Mouse (Mus musculus): ENCODE data around the gene Hba-a1. TPM values are rescaled to one million over a fixed set of nuclear protein-coding genes. Genes with fewer than 3 reads are reported as not detected.
"Not testable (repeated sequence)": the region's sequence is repeated elsewhere in the genome, so short reads cannot be mapped to it uniquely, and the experiment has no call there.

Hba-a1 gene
- polyA plus RNA-seq (2015; fragmentation: Nextera tagmentation; extraction: Ambion mirVana), result 2,663 and 3,254 TPM in 2 replicates

DNA sequence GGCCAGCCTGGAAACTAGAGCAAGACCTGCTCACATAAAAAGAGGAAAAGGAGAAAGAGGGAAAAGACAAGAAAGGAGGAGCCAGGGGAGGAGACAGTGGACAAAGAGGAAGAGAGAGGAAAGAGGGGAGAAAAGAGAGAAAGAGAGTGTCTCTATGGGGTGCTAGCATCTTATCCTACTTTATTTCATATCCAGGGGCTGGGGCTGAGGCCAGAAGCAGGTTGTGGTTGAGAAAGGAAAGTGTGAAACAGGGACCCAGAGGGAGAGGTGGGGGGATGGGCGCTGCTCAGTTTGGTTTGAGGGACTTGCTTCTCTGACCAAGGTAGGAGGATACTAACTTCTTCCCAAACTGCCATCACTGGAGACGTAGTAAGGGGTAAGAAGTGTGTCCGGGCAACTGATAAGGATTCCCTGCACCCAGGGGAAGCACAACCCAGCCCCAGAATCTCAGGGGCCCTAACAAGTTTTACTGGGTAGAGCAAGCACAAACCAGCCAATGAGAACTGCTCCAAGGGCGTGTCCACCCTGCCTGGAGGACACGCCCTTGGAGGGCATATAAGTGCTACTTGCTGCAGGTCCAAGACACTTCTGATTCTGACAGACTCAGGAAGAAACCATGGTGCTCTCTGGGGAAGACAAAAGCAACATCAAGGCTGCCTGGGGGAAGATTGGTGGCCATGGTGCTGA, at the start of gene Hba-a1:
Gene Hba-a1 (plus strand): TSS at position 421 of the 687 bp plus-strand sequence.
- WGBS, result 83% methylated on average over 1 of the region's 5 CpGs
- not testable (repeated sequence) for H3K4me2 ChIP-seq; ATAC-seq (ENCODE audit: low FRiP score, low read depth)

DNA sequence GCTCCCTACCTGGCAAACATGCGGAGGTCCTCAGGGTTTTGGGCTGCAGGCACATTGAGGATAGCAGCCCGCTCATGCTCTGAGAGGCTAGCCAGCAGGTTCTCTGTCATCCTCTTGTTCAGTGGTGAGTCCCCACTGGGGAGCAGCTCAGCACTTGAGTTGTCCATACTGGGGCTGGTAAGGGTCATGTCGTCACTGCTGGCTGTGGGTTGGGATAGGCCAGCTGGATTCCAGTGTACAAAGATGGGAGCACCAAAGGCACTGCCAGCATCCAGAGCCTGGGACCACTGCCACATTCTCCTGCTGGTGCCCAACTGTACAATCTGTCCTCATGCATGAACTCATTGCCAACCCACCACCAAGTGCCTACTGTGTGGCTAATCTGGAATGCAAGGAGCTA, 49.4 kb upstream of the Hba-a1 start:
- no peak overlapping the region for H3K4me2 ChIP-seq
- no peak overlapping the region for H3K27ac ChIP-seq (replicated peaks)
- no peak overlapping the region for H3K4me3 ChIP-seq
- 0 out of 2 replicates have a peak, but pooled peaks have one; percentile 10 for ATAC-seq (ENCODE audit: low FRiP score, low read depth)
- H3K27me3 ChIP-seq, result no peaks in the 10 kb centered on the region
- WGBS, result 82% methylated on average over 3 of the region's 3 CpGs
- peaks cover 21% of the 10 kb centered on the region for H3K36me3 ChIP-seq
- H3K9ac ChIP-seq, result no peak overlapping the region
- H3K9me3 ChIP-seq, result no peaks in the 10 kb centered on the region
- peaks cover 48% of the 10 kb centered on the region for H3K4me1 ChIP-seq (replicated peaks)

More for the DNA sequence above, at the start of gene Hba-a1:
- H3K9ac ChIP-seq; H3K27me3 ChIP-seq; H3K36me3 ChIP-seq; H3K4me1 ChIP-seq (replicated peaks); H3K4me3 ChIP-seq; H3K27ac ChIP-seq (replicated peaks); H3K9me3 ChIP-seq: not testable (repeated sequence)

DNA sequence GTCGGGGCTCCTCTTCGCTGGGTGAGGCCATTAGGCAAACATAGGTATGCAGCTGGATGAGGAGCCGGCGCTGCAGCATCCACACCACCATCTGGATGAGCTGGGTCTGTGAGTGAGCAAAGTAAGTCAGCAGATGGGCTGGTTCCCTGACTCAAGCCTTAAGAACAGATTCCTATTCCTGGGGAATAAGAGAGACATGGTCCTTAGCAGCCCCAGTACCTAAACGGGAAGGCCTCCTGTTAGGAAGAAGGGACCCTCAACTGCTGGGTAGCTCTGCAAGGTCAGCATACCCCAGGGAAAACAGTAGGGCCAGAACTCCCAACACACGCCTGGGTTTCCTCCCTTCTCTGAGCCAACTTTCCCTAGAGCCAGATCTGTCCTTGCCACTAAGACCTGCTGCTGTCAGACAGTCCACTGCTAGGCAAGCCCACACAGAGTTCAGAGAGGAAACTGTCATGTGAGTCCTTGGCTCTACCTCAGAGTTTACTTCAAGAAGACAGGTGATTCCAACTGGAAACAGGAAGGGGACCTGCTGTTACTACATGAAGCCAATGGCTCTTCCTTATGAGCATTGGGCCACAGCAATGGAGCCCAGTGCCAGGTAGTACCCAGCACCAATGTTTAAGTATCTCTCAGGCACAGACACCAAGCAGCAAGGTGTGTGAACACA, 48.4 kb upstream of the Hba-a1 start:
- H3K27me3 ChIP-seq, result no peaks in the 10 kb centered on the region
- H3K4me1 ChIP-seq (replicated peaks), result peaks cover 48% of the 10 kb centered on the region
- H3K4me3 ChIP-seq, result no peak overlapping the region
- ATAC-seq (ENCODE audit: low FRiP score, low read depth), result no peak
- peak overlapping the region; percentile 78 for H3K27ac ChIP-seq (replicated peaks)
- no peaks in the 10 kb centered on the region for H3K9me3 ChIP-seq
- 84% methylated on average over 6 of the region's 6 CpGs for WGBS
- H3K9ac ChIP-seq, result no peak overlapping the region
- no peak overlapping the region for H3K4me2 ChIP-seq
- peaks cover 17% of the 10 kb centered on the region for H3K36me3 ChIP-seq

DNA sequence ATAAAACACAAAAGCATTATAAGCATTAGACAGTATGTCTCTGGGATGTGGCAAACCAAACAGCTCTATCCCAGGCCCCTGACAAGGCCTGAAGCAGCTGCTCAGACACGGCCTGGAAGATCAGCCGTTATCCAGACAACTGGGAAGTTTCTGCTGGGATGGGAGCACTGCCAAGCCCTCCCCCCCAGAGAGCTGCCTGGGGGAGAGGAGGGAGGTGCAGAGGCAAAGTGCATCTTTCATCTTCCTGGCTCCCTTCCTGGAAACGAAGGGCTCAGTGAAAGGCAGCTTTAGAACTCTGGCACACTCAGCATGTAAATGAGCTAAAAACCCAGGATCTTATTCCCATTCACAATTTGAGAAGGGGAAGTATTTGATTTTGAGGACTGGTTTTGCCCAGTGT, 47.7 kb upstream of the Hba-a1 start:
- Histone ChIP-seq H3K27me3 (no peaks in the 10 kb centered on the region), H3K27ac (replicated peaks) (peak overlapping the region; percentile 78), H3K9ac (no peak overlapping the region), H3K4me2 (no peak overlapping the region), H3K4me1 (replicated peaks) (peaks cover 48% of the 10 kb centered on the region), H3K36me3 (peaks cover 15% of the 10 kb centered on the region), H3K9me3 (no peaks in the 10 kb centered on the region), H3K4me3 (no peak overlapping the region)
- 24% methylated on average over 3 of the region's 3 CpGs for WGBS
- peak; percentile 57; the same call in 1 of the 2 replicates for ATAC-seq (ENCODE audit: low FRiP score, low read depth)

DNA sequence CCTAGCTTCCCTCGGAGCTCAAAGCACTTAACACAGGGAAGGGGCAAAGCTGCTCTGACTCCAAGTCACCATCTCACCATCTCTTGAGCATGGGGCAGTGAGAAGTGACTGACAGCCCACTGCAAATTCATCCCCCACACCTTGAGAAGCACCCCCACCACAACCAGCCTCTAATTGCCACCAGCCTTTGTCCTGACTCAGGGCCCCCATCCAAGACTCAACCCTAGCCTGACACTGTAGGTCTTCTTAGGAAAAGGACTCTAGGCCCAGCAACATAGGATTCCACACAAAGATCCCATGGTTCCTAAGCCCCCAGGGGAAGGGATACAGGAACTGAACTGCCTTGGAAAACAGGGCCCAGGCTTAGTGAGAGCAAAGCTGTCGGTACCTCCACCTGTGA, 47.2 kb upstream of the Hba-a1 start:
- H3K4me3 ChIP-seq, result no peak overlapping the region
- H3K4me1 ChIP-seq (replicated peaks), result peaks cover 48% of the 10 kb centered on the region
- ATAC-seq (ENCODE audit: low FRiP score, low read depth), result 0 out of 2 replicates have a peak, but pooled peaks have one; percentile 9
- no peak overlapping the region for H3K4me2 ChIP-seq
- H3K27me3 ChIP-seq, result no peaks in the 10 kb centered on the region
- peak overlapping the region; percentile 78 for H3K27ac ChIP-seq (replicated peaks)
- no peaks in the 10 kb centered on the region for H3K9me3 ChIP-seq
- H3K9ac ChIP-seq, result no peak overlapping the region
- WGBS, result 45% methylated on average over 2 of the region's 2 CpGs
- peaks cover 19% of the 10 kb centered on the region for H3K36me3 ChIP-seq

DNA sequence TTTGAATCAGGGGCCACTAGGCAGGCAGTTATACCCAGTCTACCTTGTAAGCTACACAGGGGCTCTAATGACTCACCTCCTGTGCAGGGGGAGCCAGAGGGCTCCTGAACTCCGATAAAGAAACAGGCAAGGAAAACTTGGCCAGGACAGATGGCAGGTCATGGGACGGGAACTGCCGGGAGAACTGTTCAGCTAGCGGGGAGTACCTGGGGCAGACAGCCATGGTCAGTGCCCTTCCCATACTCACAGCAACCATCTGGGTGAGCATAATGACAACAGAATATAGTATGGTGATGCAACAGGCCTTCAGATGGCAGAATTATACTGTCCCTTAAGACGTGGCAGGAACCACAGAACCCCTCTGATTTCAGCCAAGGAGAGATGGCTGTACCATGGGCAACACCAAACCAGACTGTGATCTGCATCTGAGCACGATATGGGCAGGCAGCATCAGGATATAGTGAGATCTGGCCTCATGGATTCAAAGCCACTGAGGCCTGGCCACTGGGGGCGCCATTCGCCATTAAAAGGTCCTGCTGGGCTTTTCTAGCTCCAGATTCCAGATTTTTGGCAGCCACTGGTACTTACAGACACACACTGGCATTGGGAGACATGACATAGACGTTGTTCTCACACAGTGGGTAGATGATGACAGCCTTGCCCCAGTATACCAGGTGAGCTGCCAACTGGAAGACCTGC, 46.5 kb upstream of the Hba-a1 start:
- H3K4me2 ChIP-seq, result no peak overlapping the region
- H3K4me3 ChIP-seq, result no peak overlapping the region
- H3K27ac ChIP-seq (replicated peaks), result peak overlapping the region; percentile 78
- no peaks in the 10 kb centered on the region for H3K9me3 ChIP-seq
- 53% methylated on average over 9 of the region's 9 CpGs for WGBS
- H3K36me3 ChIP-seq, result peaks cover 16% of the 10 kb centered on the region
- no peak overlapping the region for H3K9ac ChIP-seq
- H3K4me1 ChIP-seq (replicated peaks), result peaks cover 48% of the 10 kb centered on the region
- H3K27me3 ChIP-seq, result no peaks in the 10 kb centered on the region
- ATAC-seq (ENCODE audit: low FRiP score, low read depth), result no peak

DNA sequence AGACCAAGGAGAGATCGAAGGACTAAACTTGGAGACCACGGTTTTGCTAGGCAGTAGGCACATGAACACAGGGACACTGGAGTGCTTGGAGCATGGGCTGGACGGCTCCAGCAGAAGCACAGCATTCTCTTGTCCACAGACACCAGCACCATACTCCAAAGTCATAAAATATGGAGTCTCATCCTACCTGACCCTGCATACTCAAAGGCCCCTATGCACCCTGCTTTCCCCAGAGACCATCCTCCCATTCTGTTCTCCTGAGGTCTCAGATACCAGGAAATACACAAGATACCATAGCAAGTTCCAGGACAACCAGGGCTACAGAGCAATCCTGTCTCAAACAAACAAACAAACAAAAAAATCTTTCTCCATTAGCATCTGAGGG, 45.9 kb upstream of the Hba-a1 start:
- ATAC-seq (ENCODE audit: low FRiP score, low read depth), result no peak

DNA sequence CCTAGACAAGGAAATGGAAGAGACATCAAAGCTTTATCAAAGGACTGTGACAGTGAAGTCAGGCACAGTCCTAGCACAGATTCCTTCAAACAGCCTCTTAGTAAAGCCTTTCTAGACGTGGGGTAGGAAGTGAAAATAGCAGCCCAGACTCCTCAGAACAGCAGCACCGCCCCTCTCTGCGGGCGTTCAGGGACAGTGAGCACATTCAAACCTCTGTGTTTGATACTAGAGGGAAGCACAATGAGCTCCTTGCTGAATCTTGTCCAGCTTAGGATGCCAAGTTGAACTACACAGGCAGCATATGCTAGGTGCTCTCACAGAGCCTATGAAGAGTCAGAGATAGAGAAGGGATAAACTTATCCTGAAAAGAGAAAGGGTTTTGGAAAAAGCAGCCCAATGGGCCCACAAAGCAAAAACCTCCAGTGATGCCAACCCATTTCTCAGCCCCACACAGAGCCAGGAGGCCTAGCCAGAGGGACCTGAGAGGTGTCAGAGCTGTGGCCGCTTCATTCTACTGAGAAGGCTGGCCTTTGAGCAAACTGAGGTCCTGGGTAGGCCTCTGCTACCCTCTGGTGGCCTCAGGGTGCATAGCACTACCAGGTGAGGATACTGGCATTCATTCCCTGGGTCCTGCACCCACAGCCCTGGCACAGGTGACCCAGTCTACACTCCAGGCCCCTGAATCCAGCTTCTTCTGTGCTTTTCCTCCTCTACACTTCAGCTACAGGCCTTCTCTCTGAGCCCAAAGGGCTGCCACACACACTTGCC, 45.0 kb upstream of the Hba-a1 start:
- Histone ChIP-seq H3K27me3 (no peaks in the 10 kb centered on the region), H3K4me2 (no peak overlapping the region), H3K4me1 (replicated peaks) (peaks cover 48% of the 10 kb centered on the region), H3K9ac (no peak overlapping the region), H3K27ac (replicated peaks) (no peak overlapping the region), H3K36me3 (peaks cover 10% of the 10 kb centered on the region), H3K9me3 (no peaks in the 10 kb centered on the region), H3K4me3 (no peak overlapping the region)
- WGBS, result 62% methylated on average over 5 of the region's 5 CpGs
- ATAC-seq (ENCODE audit: low FRiP score, low read depth), result peak; percentile 13; the same call in 1 of the 2 replicates

More for the DNA sequence above, 45.9 kb upstream of the Hba-a1 start:
- no peaks in the 10 kb centered on the region for H3K9me3 ChIP-seq
- H3K27ac ChIP-seq (replicated peaks), result peak overlapping the region; percentile 78; the same call in 1 of the 2 replicates
- H3K4me2 ChIP-seq, result no peak overlapping the region
- H3K9ac ChIP-seq, result no peak overlapping the region
- peaks cover 11% of the 10 kb centered on the region for H3K36me3 ChIP-seq
- WGBS, result 93% methylated on average over 3 of the region's 3 CpGs
- H3K4me1 ChIP-seq (replicated peaks), result peaks cover 48% of the 10 kb centered on the region
- no peak overlapping the region for H3K4me3 ChIP-seq
- no peaks in the 10 kb centered on the region for H3K27me3 ChIP-seq

DNA sequence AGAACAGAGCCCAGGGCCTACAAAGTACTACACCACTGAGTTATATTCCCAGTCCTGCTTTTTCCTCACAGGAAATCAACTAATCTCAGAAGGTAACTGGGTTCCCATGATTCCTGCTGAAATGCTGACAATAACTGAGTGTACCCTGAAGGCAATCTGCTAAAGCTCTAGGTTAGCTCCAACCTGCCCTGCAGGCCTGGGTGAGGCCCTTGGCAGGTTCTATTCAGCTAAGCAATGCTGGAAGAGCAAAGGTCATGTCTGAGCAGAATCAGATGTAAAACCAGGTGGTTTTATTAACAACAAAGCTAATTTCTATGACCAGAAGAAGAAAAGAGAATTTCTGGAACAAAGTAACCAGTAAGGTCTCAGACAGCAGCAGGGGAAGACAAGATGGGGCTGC, 41.9 kb upstream of the Hba-a1 start:
- H3K4me1 ChIP-seq (replicated peaks), result peaks cover 20% of the 10 kb centered on the region
- H3K9me3 ChIP-seq, result no peaks in the 10 kb centered on the region
- H3K36me3 ChIP-seq, result peaks cover 10% of the 10 kb centered on the region
- H3K27ac ChIP-seq (replicated peaks), result no peak overlapping the region
- H3K27me3 ChIP-seq, result no peaks in the 10 kb centered on the region
- no peak for ATAC-seq (ENCODE audit: low FRiP score, low read depth)
- no peak overlapping the region for H3K4me2 ChIP-seq
- H3K4me3 ChIP-seq, result no peak overlapping the region
- no peak overlapping the region for H3K9ac ChIP-seq

DNA sequence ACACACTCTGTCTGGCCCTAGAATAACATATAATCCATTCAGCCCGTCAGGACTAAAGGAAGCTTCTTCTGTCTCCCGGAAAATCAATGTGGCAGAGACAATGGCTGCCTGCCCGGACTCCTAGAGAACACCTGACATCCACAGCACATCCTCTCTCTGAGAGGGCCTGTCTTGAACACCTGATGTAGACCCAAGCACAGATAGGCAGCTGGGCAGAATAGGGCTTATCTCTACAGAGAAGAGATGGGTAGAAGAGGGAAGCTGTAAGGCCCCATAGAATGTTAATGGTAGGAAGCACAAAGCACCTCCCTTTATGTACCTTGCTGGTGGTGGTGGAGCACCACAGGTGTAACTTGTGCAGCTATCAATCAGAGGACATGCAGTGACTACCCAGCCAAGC, 41.1 kb upstream of the Hba-a1 start:
- no peaks in the 10 kb centered on the region for H3K27me3 ChIP-seq
- 93% methylated on average over 3 of the region's 3 CpGs for WGBS
- H3K36me3 ChIP-seq, result peaks cover 13% of the 10 kb centered on the region

DNA sequence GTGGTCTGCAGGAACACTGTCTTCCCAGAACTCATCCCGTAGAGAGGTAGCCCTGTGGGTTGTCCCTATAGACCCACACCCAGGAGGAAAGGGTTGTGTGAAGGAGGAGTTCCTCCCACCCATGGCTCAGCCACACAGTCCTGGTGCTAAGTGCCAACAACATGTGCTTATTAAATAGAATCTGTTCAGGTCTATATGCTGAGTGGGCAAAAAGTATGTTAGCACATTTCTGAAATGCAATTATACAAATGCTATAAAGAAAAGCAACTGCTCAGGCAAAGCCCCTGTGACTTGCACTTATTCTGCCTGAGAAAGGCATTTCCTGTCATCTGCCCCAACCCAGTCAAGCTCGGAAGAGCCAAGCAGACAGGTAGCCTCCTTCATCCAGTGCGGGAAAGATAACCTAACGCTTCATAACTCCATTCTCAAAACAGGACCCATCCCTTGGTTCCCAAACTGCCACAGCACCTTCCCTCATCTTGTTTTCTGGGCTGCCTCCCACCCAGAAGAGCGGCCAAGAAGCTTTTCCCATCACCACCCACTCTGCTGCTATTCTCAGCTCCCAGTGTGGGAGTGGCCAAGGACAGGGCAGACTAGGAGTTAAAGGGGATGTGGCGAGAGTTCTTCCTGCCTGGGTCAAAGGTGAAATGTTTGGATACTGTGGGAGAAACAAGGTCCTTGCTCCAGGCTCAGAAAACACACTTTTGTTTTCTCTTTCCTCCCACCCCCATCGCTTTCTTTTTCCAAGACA, 39.9 kb upstream of the Hba-a1 start:
- Histone ChIP-seq H3K27me3 (no peaks in the 10 kb centered on the region), H3K4me2 (no peak overlapping the region), H3K4me1 (replicated peaks) (peaks cover under 1% of the 10 kb centered on the region; the same call in 1 of the 2 replicates), H3K4me3 (no peak overlapping the region), H3K36me3 (peaks cover 13% of the 10 kb centered on the region), H3K9ac (no peak overlapping the region), H3K27ac (replicated peaks) (0 out of 2 replicates have a peak overlapping the region, but pooled peaks have one; percentile 36), H3K9me3 (no peaks in the 10 kb centered on the region)
- WGBS, result 74% methylated on average over 7 of the region's 7 CpGs
- no peak for ATAC-seq (ENCODE audit: low FRiP score, low read depth)

More for the DNA sequence above, 41.1 kb upstream of the Hba-a1 start:
- Histone ChIP-seq H3K4me2 (no peak overlapping the region), H3K27ac (replicated peaks) (no peak overlapping the region), H3K9me3 (no peaks in the 10 kb centered on the region), H3K4me1 (replicated peaks) (peaks cover 12% of the 10 kb centered on the region), H3K4me3 (no peak overlapping the region), H3K9ac (no peak overlapping the region)
- ATAC-seq (ENCODE audit: low FRiP score, low read depth), result no peak
